Mouse (Mus musculus) urinary bladder, postnatal 0 days (tissue): ENCODE results near the gene Yme1l1. TPM values are rescaled to one million over a fixed set of nuclear protein-coding genes. Genes with fewer than 3 reads are reported as not detected.

Experiments
- polyA plus RNA-seq: library from polyadenylated mRNA; unstranded; fragments of >200 nt; fragmentation: Nextera tagmentation; extraction: Ambion mirVana; gene quantifications from 2 replicates; pipeline ENCODE4 v1.2.1, GENCODE M21; 2015

The Yme1l1 gene
- 40.3 and 48.7 TPM in 2 replicates for polyA plus RNA-seq

DNA sequence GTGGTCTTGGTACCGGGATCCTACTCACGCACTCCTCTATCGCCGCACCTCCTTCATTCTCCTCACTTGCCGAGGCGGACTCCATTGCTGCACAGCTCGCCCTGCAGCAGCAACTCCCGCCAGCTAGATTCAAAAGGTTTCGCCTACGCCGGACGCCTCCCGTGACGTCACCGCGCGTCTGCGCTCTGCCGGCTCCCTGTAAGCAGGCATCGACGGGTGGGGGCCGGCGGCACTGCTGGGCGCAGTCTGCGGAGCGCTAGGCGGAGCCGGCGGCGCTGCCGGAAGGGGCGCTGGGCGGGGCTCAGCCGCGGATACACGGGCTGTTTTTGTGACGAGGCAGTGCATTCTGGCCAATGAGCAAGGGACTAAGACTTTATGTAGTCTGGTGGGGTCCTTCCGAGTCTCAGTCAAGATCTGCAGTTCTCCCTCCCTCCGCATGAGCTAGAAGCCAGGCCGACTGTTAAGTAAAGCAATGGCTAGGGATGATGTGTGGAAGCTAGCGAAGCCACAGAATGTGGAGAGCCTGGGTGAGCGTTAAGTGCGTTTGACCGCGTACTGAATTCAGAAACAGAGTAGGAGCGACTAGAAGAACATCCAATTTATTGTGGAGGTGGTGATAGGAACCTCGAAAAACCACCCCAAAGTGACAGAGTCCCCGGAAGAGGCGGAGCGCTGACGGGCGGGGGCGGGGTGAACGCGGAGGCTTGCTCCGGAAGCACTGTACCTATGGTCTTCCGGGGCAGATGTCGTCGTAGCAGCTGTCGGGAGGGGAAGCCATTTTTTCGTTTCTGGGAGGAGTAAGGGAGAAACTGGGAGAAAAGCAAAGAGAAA lies at the start of gene Yme1l1, which contains the start of gene Mastl:
Gene Yme1l1, plus strand, starts transcription at position 593 of the 831 bp plus-strand sequence.
Gene Mastl, minus strand, starts transcription at position 248 of the 831 bp plus-strand sequence.

DNA sequence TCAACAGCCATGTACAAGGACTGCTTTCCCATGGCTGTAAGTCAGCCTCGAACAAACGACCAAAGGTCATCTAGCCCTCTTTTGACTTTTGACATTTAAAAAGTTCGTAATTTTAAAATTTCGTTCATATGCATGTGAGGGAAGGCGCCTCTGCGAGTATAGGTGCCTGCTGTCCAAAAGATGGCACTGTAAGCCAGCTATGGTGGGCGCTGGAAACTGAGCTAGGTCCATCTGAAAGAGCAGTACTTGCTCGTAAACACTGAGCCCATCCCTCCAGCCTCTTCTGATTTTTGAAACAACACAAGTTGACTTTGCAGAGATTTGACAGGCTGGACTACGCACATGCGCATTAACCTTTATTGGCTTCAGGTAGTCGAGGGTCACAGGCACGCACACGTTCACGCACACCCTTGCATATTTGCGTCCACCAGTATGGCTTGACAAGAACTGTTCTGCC lies 50.9 kb downstream of the Yme1l1 start, which contains the start of gene 4931423N10Rik:
Gene 4931423N10Rik, plus strand, starts transcription at position 407 of the 457 bp plus-strand sequence.

Other genes starting within 250 kb of the Yme1l1 start
- 40.0 and 44.3 TPM in 2 replicates for gene Abi1, start 116.1 kb upstream of the Yme1l1 start, polyA plus RNA-seq
- gene Acbd5, start 88.2 kb upstream of the Yme1l1 start, polyA plus RNA-seq = 18.2 and 21.3 TPM in 2 replicates
- 2.2 and 3.6 TPM in 2 replicates for gene Mastl, start 345 bp upstream of the Yme1l1 start, polyA plus RNA-seq
- gene 4931423N10Rik, start 51.1 kb downstream of the Yme1l1 start, polyA plus RNA-seq = not detected in 2 replicates
- gene Nxph2, start 164.9 kb downstream of the Yme1l1 start, polyA plus RNA-seq = not detected in 2 replicates